Mouse (Mus musculus) erythroid progenitor cell, adult 5-6 weeks (primary cell): ENCODE results near the gene Olfr1049. TPM values are rescaled to one million over a fixed set of nuclear protein-coding genes. Genes with fewer than 3 reads are reported as not detected.
"Not testable (repeated sequence)": the region's sequence is repeated elsewhere in the genome, so short reads cannot be mapped to it uniquely, and the experiment has no call there.

Source experiments
- ATAC-seq: replicated peaks from 2 replicates; pipeline ENCODE4 v1.8.0; 2016; ENCODE audit warnings: moderate number of reproducible peaks, mild to moderate bottlenecking, moderate TSS enrichment, inconsistent platforms; ENCODE audit not compliant: poor library complexity, low FRiP score, severe bottlenecking
- total RNA-seq, 2 experiments: library from RNA; stranded (forward) in 1 of 2; stranded (reverse) in 1 of 2; fragments of 150-400 nt in 1 of 2; fragments of 186-747, 209-891 nt in 1 of 2; gene quantifications; 2 replicates each; pipeline versions ENCODE4 v1.2.3 to v1.2.4; 2015 to 2017; ENCODE audit warnings: low replicate concordance in 2 of 2

The Olfr1049 gene
- total RNA-seq (2015; ENCODE audit: low replicate concordance): not detected in 2 replicates
- not detected in 2 replicates for total RNA-seq (2017; ENCODE audit: low replicate concordance)

GRCm38 (mm10) chr2:86258228-86258627, at the start of gene Olfr1049:
TSS of gene Olfr1049 (minus strand) at chr2:86258328.
- not testable (repeated sequence) for ATAC-seq

DNA sequence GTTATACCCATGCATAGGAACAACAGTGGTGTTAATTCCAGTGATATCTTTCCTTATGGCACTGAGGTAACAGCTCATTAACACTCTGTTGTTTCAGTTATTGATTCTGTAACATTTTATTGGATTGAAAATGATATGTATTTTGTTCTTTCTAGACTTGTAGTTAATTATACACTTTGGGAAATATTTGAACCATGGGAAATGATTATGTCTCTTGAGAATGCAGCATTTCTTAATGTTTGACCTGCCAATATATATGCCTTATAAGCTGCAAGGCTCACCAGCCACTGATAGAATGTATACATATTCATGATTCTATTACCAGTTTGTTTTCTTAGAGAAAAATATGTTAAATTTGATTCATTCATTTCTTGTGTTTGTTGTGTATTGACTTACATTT, 34.0 kb upstream of the Olfr1049 start, which contains the start of gene Olfr1052:
TSS of gene Olfr1052 (plus strand) at position 301 of the 400 bp plus-strand sequence.
- ATAC-seq: no peak

GRCm38 (mm10) chr2:86278988-86279387, 20.9 kb upstream of the Olfr1049 start, which contains the start of gene Olfr1051:
TSS of gene Olfr1051 (minus strand) at chr2:86279088.
- ATAC-seq: not testable (repeated sequence)

DNA sequence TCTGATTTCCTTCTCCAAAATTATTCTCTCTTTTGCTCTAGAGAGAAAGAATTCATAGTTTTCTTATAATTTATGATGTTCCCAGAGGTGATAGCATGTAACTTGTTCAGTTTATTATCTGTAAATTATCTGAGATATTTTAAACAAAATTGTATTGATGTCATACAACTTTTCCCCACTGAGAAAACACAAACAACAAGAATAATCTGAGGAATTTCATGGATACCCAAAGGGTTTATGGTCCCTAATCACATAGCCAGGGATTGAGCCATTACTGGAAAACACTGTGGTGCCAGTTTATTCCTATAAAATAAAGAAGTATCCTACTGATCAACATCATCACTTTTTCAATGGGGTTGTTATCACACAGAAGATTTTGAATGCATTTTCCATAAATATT, 17.9 kb downstream of the Olfr1049 start, which contains the start of gene Olfr1048:
TSS of gene Olfr1048 (minus strand) at position 101 of the 400 bp plus-strand sequence.
- no peak for ATAC-seq

- ATAC-seq: no peak
Measured at GRCm38 (mm10) chr2:86231301-86231700, 26.8 kb downstream of the Olfr1049 start, which contains the start of gene Olfr1047. TSS of gene Olfr1047 (minus strand) at chr2:86231401.

- no peak for ATAC-seq
Measured at GRCm38 (mm10) chr2:86219214-86219613, 38.9 kb downstream of the Olfr1049 start, which contains the start of gene Olfr1046. TSS of gene Olfr1046 (minus strand) at chr2:86219314.

Other genes starting within 250 kb of the Olfr1049 start
- gene Olfr1033, start 237.7 kb downstream of the Olfr1049 start, total RNA-seq (2015; ENCODE audit: low replicate concordance): not detected in 2 replicates
- not detected in 2 replicates for gene Olfr1033, start 237.7 kb downstream of the Olfr1049 start, total RNA-seq (2017; ENCODE audit: low replicate concordance)
- gene Olfr1034, start 212.5 kb downstream of the Olfr1049 start, total RNA-seq (2015; ENCODE audit: low replicate concordance): not detected in 2 replicates
- not detected in 2 replicates for gene Olfr1034, start 212.5 kb downstream of the Olfr1049 start, total RNA-seq (2017; ENCODE audit: low replicate concordance)
- not detected in 2 replicates for gene Olfr1036, start 184.3 kb downstream of the Olfr1049 start, total RNA-seq (2015; ENCODE audit: low replicate concordance)
- not detected in 2 replicates for gene Olfr1036, start 184.3 kb downstream of the Olfr1049 start, total RNA-seq (2017; ENCODE audit: low replicate concordance)
- gene Olfr1037, start 170.9 kb downstream of the Olfr1049 start, total RNA-seq (2015; ENCODE audit: low replicate concordance): not detected in 2 replicates
- gene Olfr1037, start 170.9 kb downstream of the Olfr1049 start, total RNA-seq (2017; ENCODE audit: low replicate concordance): not detected in 2 replicates
- not detected in 2 replicates for gene Olfr1039, start 122.4 kb downstream of the Olfr1049 start, total RNA-seq (2015; ENCODE audit: low replicate concordance)
- not detected in 2 replicates for gene Olfr1039, start 122.4 kb downstream of the Olfr1049 start, total RNA-seq (2017; ENCODE audit: low replicate concordance)
- gene Olfr1040, start 111.6 kb downstream of the Olfr1049 start, total RNA-seq (2015; ENCODE audit: low replicate concordance): not detected in 2 replicates
- gene Olfr1040, start 111.6 kb downstream of the Olfr1049 start, total RNA-seq (2017; ENCODE audit: low replicate concordance): not detected in 2 replicates
- gene Olfr1042, start 96.5 kb downstream of the Olfr1049 start, total RNA-seq (2015; ENCODE audit: low replicate concordance): not detected in 2 replicates
- not detected in 2 replicates for gene Olfr1042, start 96.5 kb downstream of the Olfr1049 start, total RNA-seq (2017; ENCODE audit: low replicate concordance)
- gene Olfr1043, start 90.8 kb downstream of the Olfr1049 start, total RNA-seq (2015; ENCODE audit: low replicate concordance): not detected in 2 replicates
- gene Olfr1043, start 90.8 kb downstream of the Olfr1049 start, total RNA-seq (2017; ENCODE audit: low replicate concordance): not detected in 2 replicates
- gene Olfr1044, start 80.5 kb downstream of the Olfr1049 start, total RNA-seq (2015; ENCODE audit: low replicate concordance): not detected in 2 replicates
- gene Olfr1044, start 80.5 kb downstream of the Olfr1049 start, total RNA-seq (2017; ENCODE audit: low replicate concordance): not detected in 2 replicates
- not detected in 2 replicates for gene Olfr52, start 72.6 kb downstream of the Olfr1049 start, total RNA-seq (2015; ENCODE audit: low replicate concordance)
- not detected in 2 replicates for gene Olfr52, start 72.6 kb downstream of the Olfr1049 start, total RNA-seq (2017; ENCODE audit: low replicate concordance)
- not detected in 2 replicates for gene Olfr1045, start 55.3 kb downstream of the Olfr1049 start, total RNA-seq (2015; ENCODE audit: low replicate concordance)
- gene Olfr1045, start 55.3 kb downstream of the Olfr1049 start, total RNA-seq (2017; ENCODE audit: low replicate concordance): not detected in 2 replicates
- gene Olfr1046, start 39.0 kb downstream of the Olfr1049 start, total RNA-seq (2015; ENCODE audit: low replicate concordance): not detected in 2 replicates
- gene Olfr1046, start 39.0 kb downstream of the Olfr1049 start, total RNA-seq (2017; ENCODE audit: low replicate concordance): not detected in 2 replicates
- gene Olfr1047, start 26.9 kb downstream of the Olfr1049 start, total RNA-seq (2015; ENCODE audit: low replicate concordance): not detected in 2 replicates
- gene Olfr1047, start 26.9 kb downstream of the Olfr1049 start, total RNA-seq (2017; ENCODE audit: low replicate concordance): not detected in 2 replicates
- gene Olfr1048, start 18.0 kb downstream of the Olfr1049 start, total RNA-seq (2015; ENCODE audit: low replicate concordance): not detected in 2 replicates
- not detected in 2 replicates for gene Olfr1048, start 18.0 kb downstream of the Olfr1049 start, total RNA-seq (2017; ENCODE audit: low replicate concordance)
- gene Olfr1051, start 20.8 kb upstream of the Olfr1049 start, total RNA-seq (2015; ENCODE audit: low replicate concordance): not detected in 2 replicates
- gene Olfr1051, start 20.8 kb upstream of the Olfr1049 start, total RNA-seq (2017; ENCODE audit: low replicate concordance): not detected in 2 replicates
- gene Olfr1052, start 34.1 kb upstream of the Olfr1049 start, total RNA-seq (2015; ENCODE audit: low replicate concordance): not detected in 2 replicates
- gene Olfr1052, start 34.1 kb upstream of the Olfr1049 start, total RNA-seq (2017; ENCODE audit: low replicate concordance): not detected in 2 replicates
- gene Olfr1053, start 57.0 kb upstream of the Olfr1049 start, total RNA-seq (2015; ENCODE audit: low replicate concordance): not detected in 2 replicates
- not detected in 2 replicates for gene Olfr1053, start 57.0 kb upstream of the Olfr1049 start, total RNA-seq (2017; ENCODE audit: low replicate concordance)
- not detected in 2 replicates for gene Olfr1054, start 77.1 kb upstream of the Olfr1049 start, total RNA-seq (2015; ENCODE audit: low replicate concordance)
- not detected in 2 replicates for gene Olfr1054, start 77.1 kb upstream of the Olfr1049 start, total RNA-seq (2017; ENCODE audit: low replicate concordance)
- not detected in 2 replicates for gene Olfr1055, start 92.0 kb upstream of the Olfr1049 start, total RNA-seq (2015; ENCODE audit: low replicate concordance)
- not detected in 2 replicates for gene Olfr1055, start 92.0 kb upstream of the Olfr1049 start, total RNA-seq (2017; ENCODE audit: low replicate concordance)
- gene Olfr1056, start 104.1 kb upstream of the Olfr1049 start, total RNA-seq (2015; ENCODE audit: low replicate concordance): not detected in 2 replicates
- gene Olfr1056, start 104.1 kb upstream of the Olfr1049 start, total RNA-seq (2017; ENCODE audit: low replicate concordance): not detected in 2 replicates
- not detected in 2 replicates for gene Olfr1057, start 120.1 kb upstream of the Olfr1049 start, total RNA-seq (2015; ENCODE audit: low replicate concordance)
- not detected in 2 replicates for gene Olfr1057, start 120.1 kb upstream of the Olfr1049 start, total RNA-seq (2017; ENCODE audit: low replicate concordance)
- not detected in 2 replicates for gene Olfr1058, start 130.2 kb upstream of the Olfr1049 start, total RNA-seq (2015; ENCODE audit: low replicate concordance)
- gene Olfr1058, start 130.2 kb upstream of the Olfr1049 start, total RNA-seq (2017; ENCODE audit: low replicate concordance): not detected in 2 replicates
- gene Olfr1061, start 155.7 kb upstream of the Olfr1049 start, total RNA-seq (2015; ENCODE audit: low replicate concordance): not detected in 2 replicates
- gene Olfr1061, start 155.7 kb upstream of the Olfr1049 start, total RNA-seq (2017; ENCODE audit: low replicate concordance): not detected in 2 replicates
- not detected in 2 replicates for gene Olfr1062, start 168.4 kb upstream of the Olfr1049 start, total RNA-seq (2015; ENCODE audit: low replicate concordance)
- gene Olfr1062, start 168.4 kb upstream of the Olfr1049 start, total RNA-seq (2017; ENCODE audit: low replicate concordance): not detected in 2 replicates
- not detected in 2 replicates for gene Olfr1065, start 192.3 kb upstream of the Olfr1049 start, total RNA-seq (2015; ENCODE audit: low replicate concordance)
- gene Olfr1065, start 192.3 kb upstream of the Olfr1049 start, total RNA-seq (2017; ENCODE audit: low replicate concordance): not detected in 2 replicates
- gene Olfr1066, start 197.9 kb upstream of the Olfr1049 start, total RNA-seq (2015; ENCODE audit: low replicate concordance): not detected in 2 replicates
- gene Olfr1066, start 197.9 kb upstream of the Olfr1049 start, total RNA-seq (2017; ENCODE audit: low replicate concordance): not detected in 2 replicates
- gene Olfr228, start 229.1 kb upstream of the Olfr1049 start, total RNA-seq (2015; ENCODE audit: low replicate concordance): not detected in 2 replicates
- gene Olfr228, start 229.1 kb upstream of the Olfr1049 start, total RNA-seq (2017; ENCODE audit: low replicate concordance): not detected in 2 replicates